Mouse (Mus musculus): Measurements from ENCODE around the gene St7. TPM values are rescaled to one million over a fixed set of nuclear protein-coding genes. Genes with fewer than 3 reads are reported as not detected.
A peak's percentile ranks its signal among the peaks of the same experiment; 100 is the strongest.

Gene St7
- 4.4 and 4.6 TPM in 2 replicates for polyA plus RNA-seq (2012; rRNA removed)

DNA sequence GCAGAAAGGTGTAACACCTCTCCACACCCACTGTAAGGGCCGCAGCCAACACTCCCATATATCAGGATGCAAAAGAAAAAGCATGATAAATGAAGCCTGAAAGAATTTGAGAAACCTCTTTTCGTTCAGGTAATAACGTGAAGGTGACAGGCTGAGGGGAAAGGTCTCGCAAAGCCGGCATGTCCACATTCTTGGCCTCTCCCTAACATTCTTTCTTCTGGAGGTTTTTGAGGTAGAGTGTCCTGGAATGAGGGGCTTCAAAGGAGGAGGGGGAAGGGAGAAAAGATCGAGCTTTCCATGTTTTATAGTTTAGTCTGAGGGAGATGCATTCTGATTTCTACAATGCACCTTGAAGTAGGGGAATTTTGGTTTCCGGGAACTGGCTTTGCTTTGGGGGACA lies at the start of gene St7:
Gene St7, plus strand, starts transcription at position 287 of the 400 bp plus-strand sequence.
- TF ChIP-seq CTCF (IDR thresholded peaks at IDR 0.05; ENCODE audit: extremely low read depth, insufficient read depth, insufficient read length, insufficient replicate concordance) (no peak), POLR2A (IDR thresholded peaks at IDR 0.05; ENCODE audit: low read depth, low read length) (no peak)
- Histone ChIP-seq H3K27ac (ENCODE audit: insufficient read depth, low read length) (peak within 1 kb of the TSS; percentile 68; the same call in 1 of the 2 replicates), H3K36me3 (ENCODE audit: control insufficient read depth, insufficient read depth, low read length) (no peaks in the 10 kb centered on the region), H3K27me3 (ENCODE audit: control insufficient read depth, insufficient read depth, low read length) (no peaks in the 10 kb centered on the region), H3K4me1 (ENCODE audit: control insufficient read depth, insufficient read depth, insufficient read length) (no peaks in the 10 kb centered on the region), H3K4me3 (ENCODE audit: extremely low read depth, insufficient read depth, insufficient read length) (peak within 1 kb of the TSS; percentile 81)
- 94% methylated on average over 7 of the region's 7 CpGs for WGBS
- DNase-seq (ENCODE audit: low read depth in 1 of 2, low spot score in 2 of 2), result no peak

DNA sequence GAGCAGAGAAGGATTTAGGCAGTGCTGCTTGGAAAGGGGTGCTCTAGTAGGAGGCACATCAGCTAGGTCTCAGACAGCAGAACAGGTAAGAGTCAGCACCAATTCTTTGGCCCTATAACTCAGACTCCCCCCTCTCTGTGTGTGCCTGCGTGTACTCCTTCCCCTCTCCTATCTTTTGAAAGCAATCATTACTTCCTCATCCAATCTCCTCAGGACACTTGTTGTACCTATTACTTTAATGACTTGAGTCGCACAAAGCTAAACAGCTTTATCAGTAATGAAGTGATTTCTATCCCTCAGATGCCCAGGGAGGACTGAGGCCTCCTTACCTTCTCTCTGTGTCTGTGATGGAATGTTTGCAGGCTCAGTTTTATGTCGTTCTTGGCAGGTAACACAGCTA lies 46.6 kb upstream of the St7 start:
- H3K36me3 ChIP-seq (ENCODE audit: control insufficient read depth, insufficient read depth, low read length), result peaks cover 8% of the 10 kb centered on the region

DNA sequence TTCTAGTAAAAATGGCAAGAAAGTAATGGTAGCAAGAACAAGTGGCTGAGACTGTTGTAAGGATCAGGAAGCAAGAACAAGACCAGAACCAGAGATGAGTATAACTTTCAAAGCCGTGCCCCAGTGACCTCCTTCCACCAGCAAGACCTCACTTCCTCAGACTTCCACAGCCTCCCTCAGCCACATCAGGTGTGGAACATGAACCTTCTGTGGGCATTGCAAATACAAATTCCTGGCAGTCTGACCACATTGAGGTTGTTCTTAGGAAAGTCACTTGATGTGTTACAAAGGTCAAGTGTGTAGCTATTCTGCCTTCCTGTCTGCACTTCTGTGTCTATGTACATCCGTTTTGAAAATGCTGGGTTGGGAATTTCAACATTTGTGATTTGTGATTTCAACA lies 40.6 kb upstream of the St7 start:
- no peak overlapping the region for H3K27ac ChIP-seq (ENCODE audit: insufficient read depth, low read length)
- no peaks in the 10 kb centered on the region for H3K27me3 ChIP-seq (ENCODE audit: control insufficient read depth, insufficient read depth, low read length)
- WGBS, result 58% methylated on average over 2 of the region's 2 CpGs
- H3K4me3 ChIP-seq (ENCODE audit: extremely low read depth, insufficient read depth, insufficient read length), result no peak overlapping the region
- DNase-seq (ENCODE audit: low read depth in 1 of 2, low spot score in 2 of 2), result no peak
- peaks cover 5% of the 10 kb centered on the region; the same call in 1 of the 2 replicates for H3K4me1 ChIP-seq (ENCODE audit: control insufficient read depth, insufficient read depth, insufficient read length)
- H3K36me3 ChIP-seq (ENCODE audit: control insufficient read depth, insufficient read depth, low read length), result peaks cover 20% of the 10 kb centered on the region
- TF ChIP-seq CTCF (IDR thresholded peaks at IDR 0.05; ENCODE audit: extremely low read depth, insufficient read depth, insufficient read length, insufficient replicate concordance) (no peak), POLR2A (IDR thresholded peaks at IDR 0.05; ENCODE audit: low read depth, low read length) (no peak)

More for the DNA sequence above, 46.6 kb upstream of the St7 start:
- Histone ChIP-seq H3K27ac (ENCODE audit: insufficient read depth, low read length) (no peak overlapping the region), H3K27me3 (ENCODE audit: control insufficient read depth, insufficient read depth, low read length) (no peaks in the 10 kb centered on the region), H3K4me1 (ENCODE audit: control insufficient read depth, insufficient read depth, insufficient read length) (peaks cover 11% of the 10 kb centered on the region), H3K4me3 (ENCODE audit: extremely low read depth, insufficient read depth, insufficient read length) (no peak overlapping the region)
- no peak for DNase-seq (ENCODE audit: low read depth in 1 of 2, low spot score in 2 of 2)
- WGBS, result 37% methylated on average over 3 of the region's 3 CpGs
- TF ChIP-seq POLR2A (IDR thresholded peaks at IDR 0.05; ENCODE audit: low read depth, low read length), result no peak
- no peak for TF ChIP-seq CTCF (IDR thresholded peaks at IDR 0.05; ENCODE audit: extremely low read depth, insufficient read depth, insufficient read length, insufficient replicate concordance)

DNA sequence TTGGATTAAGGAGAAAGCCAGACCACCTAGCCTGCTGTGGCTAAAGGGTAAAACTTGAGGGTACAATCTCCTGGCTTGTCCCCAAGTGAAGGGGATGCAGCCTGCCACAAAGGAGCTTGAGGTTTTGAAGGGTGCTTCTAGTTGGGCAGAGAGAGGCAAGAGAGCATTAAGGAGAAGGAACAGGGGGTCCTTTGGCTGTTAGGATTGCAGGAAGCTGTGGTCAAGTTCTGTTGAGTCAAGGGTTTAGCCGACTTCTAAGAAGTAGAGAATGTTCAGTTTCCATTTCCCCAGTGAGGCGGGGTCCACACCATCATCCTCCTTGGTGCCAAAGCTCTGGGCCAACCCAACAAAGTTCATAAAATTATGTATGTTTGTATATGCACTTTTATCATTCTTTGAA lies 37.7 kb upstream of the St7 start:
- Histone ChIP-seq H3K27me3 (ENCODE audit: control insufficient read depth, insufficient read depth, low read length) (no peaks in the 10 kb centered on the region), H3K36me3 (ENCODE audit: control insufficient read depth, insufficient read depth, low read length) (peaks cover 22% of the 10 kb centered on the region), H3K4me3 (ENCODE audit: extremely low read depth, insufficient read depth, insufficient read length) (no peak overlapping the region), H3K27ac (ENCODE audit: insufficient read depth, low read length) (no peak overlapping the region), H3K4me1 (ENCODE audit: control insufficient read depth, insufficient read depth, insufficient read length) (peaks cover 5% of the 10 kb centered on the region; the same call in 1 of the 2 replicates)
- TF ChIP-seq POLR2A (IDR thresholded peaks at IDR 0.05; ENCODE audit: low read depth, low read length), result no peak
- 26% methylated on average over 2 of the region's 2 CpGs for WGBS
- DNase-seq (ENCODE audit: low read depth in 1 of 2, low spot score in 2 of 2), result no peak

DNA sequence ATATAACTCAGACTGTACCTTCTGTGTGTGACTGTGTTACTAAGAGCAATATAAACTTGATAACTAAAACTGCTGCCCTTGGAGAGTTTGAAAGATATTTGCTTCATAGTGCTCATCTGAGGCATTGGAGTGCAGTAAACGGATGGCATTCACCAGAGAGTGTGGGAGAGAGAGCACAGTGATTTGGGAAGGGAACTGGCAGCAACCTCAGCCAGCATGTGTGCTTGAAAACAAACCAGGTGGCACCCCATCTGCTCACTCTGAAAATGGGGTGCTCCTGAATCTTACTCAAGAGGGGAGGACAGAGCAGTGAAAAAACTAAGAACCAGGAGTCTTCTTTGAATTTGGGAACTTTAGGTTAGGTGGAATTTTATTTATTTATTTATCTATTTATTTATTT lies 35.4 kb upstream of the St7 start:
- 91% methylated on average over 1 of the region's 1 CpGs for WGBS
- peaks cover 24% of the 10 kb centered on the region for H3K36me3 ChIP-seq (ENCODE audit: control insufficient read depth, insufficient read depth, low read length)
- TF ChIP-seq CTCF (IDR thresholded peaks at IDR 0.05; ENCODE audit: extremely low read depth, insufficient read depth, insufficient read length, insufficient replicate concordance), result no peak
- no peak for TF ChIP-seq POLR2A (IDR thresholded peaks at IDR 0.05; ENCODE audit: low read depth, low read length)

DNA sequence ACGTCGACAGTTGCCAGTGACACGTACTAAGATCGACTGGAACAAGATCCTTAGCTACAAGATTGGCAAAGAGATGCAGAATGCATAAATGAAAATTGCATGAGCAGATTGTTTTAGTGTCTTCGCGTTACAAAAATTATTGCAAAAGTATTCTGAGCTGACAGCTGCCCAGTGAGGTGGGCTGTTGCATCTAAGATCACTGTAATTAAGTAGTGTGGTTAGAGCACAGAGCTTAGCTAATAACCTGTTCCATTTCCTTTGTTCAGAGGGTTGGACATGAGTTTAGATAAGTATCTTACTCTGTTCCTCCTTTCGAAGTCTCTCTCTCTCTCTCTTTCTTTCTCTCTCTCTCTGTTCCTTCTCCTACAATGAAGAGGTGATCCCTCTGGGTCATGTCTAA lies 27.4 kb upstream of the St7 start:
- H3K27ac ChIP-seq (ENCODE audit: insufficient read depth, low read length), result no peak overlapping the region
- H3K27me3 ChIP-seq (ENCODE audit: control insufficient read depth, insufficient read depth, low read length), result no peaks in the 10 kb centered on the region
- no peak for TF ChIP-seq CTCF (IDR thresholded peaks at IDR 0.05; ENCODE audit: extremely low read depth, insufficient read depth, insufficient read length, insufficient replicate concordance)
- no peak for TF ChIP-seq POLR2A (IDR thresholded peaks at IDR 0.05; ENCODE audit: low read depth, low read length)
- H3K36me3 ChIP-seq (ENCODE audit: control insufficient read depth, insufficient read depth, low read length), result peaks cover 35% of the 10 kb centered on the region
- H3K4me3 ChIP-seq (ENCODE audit: extremely low read depth, insufficient read depth, insufficient read length), result no peak overlapping the region
- no peak for DNase-seq (ENCODE audit: low read depth in 1 of 2, low spot score in 2 of 2)
- WGBS, result 92% methylated on average over 7 of the region's 7 CpGs
- H3K4me1 ChIP-seq (ENCODE audit: control insufficient read depth, insufficient read depth, insufficient read length), result no peaks in the 10 kb centered on the region

More for the DNA sequence above, 35.4 kb upstream of the St7 start:
- H3K4me1 ChIP-seq (ENCODE audit: control insufficient read depth, insufficient read depth, insufficient read length), result peaks cover 5% of the 10 kb centered on the region; the same call in 1 of the 2 replicates
- no peak for DNase-seq (ENCODE audit: low read depth in 1 of 2, low spot score in 2 of 2)
- H3K27me3 ChIP-seq (ENCODE audit: control insufficient read depth, insufficient read depth, low read length), result no peaks in the 10 kb centered on the region
- H3K4me3 ChIP-seq (ENCODE audit: extremely low read depth, insufficient read depth, insufficient read length), result no peak overlapping the region
- no peak overlapping the region for H3K27ac ChIP-seq (ENCODE audit: insufficient read depth, low read length)

DNA sequence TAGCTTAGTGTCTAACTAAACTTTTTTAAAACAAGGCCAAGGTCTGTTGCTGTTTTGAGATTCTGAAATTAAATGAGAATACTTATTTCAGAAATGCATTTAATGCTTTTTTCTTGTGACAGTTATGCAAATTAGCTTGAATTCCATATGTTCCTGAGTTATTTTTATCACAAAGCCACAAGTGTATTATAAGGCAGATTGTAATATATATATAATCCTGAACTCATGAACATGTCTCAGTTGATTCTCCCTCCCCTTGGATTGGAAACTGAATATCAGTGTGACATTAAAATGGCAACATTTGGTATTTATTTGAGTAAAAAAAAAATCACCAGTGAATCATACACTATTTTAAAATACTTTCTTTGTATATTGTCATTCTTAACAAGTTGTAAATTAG lies 26.7 kb upstream of the St7 start:
- Histone ChIP-seq H3K27me3 (ENCODE audit: control insufficient read depth, insufficient read depth, low read length) (no peaks in the 10 kb centered on the region), H3K27ac (ENCODE audit: insufficient read depth, low read length) (no peak overlapping the region), H3K4me1 (ENCODE audit: control insufficient read depth, insufficient read depth, insufficient read length) (no peaks in the 10 kb centered on the region), H3K36me3 (ENCODE audit: control insufficient read depth, insufficient read depth, low read length) (peaks cover 33% of the 10 kb centered on the region), H3K4me3 (ENCODE audit: extremely low read depth, insufficient read depth, insufficient read length) (no peak overlapping the region)
- DNase-seq (ENCODE audit: low read depth in 1 of 2, low spot score in 2 of 2), result no peak
- no peak for TF ChIP-seq POLR2A (IDR thresholded peaks at IDR 0.05; ENCODE audit: low read depth, low read length)
- no peak for TF ChIP-seq CTCF (IDR thresholded peaks at IDR 0.05; ENCODE audit: extremely low read depth, insufficient read depth, insufficient read length, insufficient replicate concordance)
